Mouse (Mus musculus): Measurements from ENCODE around the gene Minpp1.
"Not testable (repeated sequence)": the region's sequence is repeated elsewhere in the genome, so short reads cannot be mapped to it uniquely, and the experiment has no call there.

DNA sequence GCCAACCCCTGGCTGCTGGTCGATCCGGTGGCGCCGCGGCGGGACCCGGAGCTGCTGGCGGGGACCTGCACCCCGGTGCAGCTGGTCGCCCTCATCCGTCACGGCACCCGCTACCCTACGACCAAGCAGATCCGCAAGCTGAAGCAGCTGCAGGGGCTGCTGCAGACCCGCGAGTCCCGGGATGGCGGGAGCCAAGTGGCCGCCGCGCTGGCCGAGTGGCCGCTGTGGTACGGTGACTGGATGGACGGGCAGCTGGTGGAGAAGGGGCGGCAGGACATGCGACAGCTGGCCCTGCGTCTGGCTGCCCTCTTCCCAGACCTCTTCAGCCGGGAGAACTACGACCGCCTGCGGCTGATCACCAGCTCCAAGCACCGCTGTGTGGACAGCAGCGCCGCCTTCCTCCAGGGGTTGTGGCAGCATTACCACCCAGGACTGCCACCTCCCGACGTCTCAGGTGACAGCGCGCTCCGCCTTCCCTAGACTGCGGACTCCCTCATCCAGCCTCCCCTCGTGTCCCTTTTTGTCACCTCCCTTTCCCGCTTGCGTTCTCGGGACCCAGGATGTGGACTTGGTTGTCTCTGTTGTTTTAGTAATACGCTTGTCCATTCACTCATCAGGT is 646 bp downstream of the Minpp1 start:
- not testable (repeated sequence) for TF ChIP-seq POLR2A (IDR thresholded peaks at IDR 0.05; ENCODE audit: borderline replicate concordance, low read depth, low read length); CTCF (IDR thresholded peaks at IDR 0.05; ENCODE audit: low read depth, low read length)
